Mouse (Mus musculus) midbrain, embryonic 16.5 days (tissue): ENCODE data around the gene Hist4h4. TPM values are rescaled to one million over a fixed set of nuclear protein-coding genes. Genes with fewer than 3 reads are reported as not detected.

Experiments used
- ATAC-seq: fragments of 200-750 bp; cut with Nextera tagmentation; 2 replicates; pipeline ENCODE4 v1.8.0; 2017; ENCODE audit warnings: moderate TSS enrichment
- H3K27ac ChIP-seq: fragments of 300-500 bp; sonication (generic); 2 replicates; pipeline ENCODE4 v1.5.1; 2014; ENCODE audit warnings: mild to moderate bottlenecking, low read length, mixed read lengths
- H3K27me3 ChIP-seq: fragments of 300-500 bp; sonication (generic); 2 replicates; pipeline ENCODE4 v1.6.1; 2014; ENCODE audit warnings: low read depth, low read length, mixed read lengths; ENCODE audit not compliant: control insufficient read depth, insufficient read depth
- H3K36me3 ChIP-seq: fragments of 300-500 bp; sonication (generic); 2 replicates; pipeline ENCODE4 v1.6.1; 2014; ENCODE audit warnings: mild to moderate bottlenecking, low read length, moderate library complexity, mixed read lengths; ENCODE audit not compliant: control insufficient read depth, insufficient read depth
- H3K4me1 ChIP-seq: fragments of 300-500 bp; sonication (generic); 2 replicates; pipeline ENCODE4 v1.6.1; 2014; ENCODE audit warnings: mild to moderate bottlenecking, low read length, mixed read lengths; ENCODE audit not compliant: control insufficient read depth, insufficient read depth
- H3K4me2 ChIP-seq: fragments of 300-500 bp; sonication (generic); 2 replicates; pipeline ENCODE4 v1.6.1; 2014; ENCODE audit warnings: mild to moderate bottlenecking, low read length, mixed read lengths
- H3K4me3 ChIP-seq: fragments of 300-500 bp; sonication (generic); 2 replicates; pipeline ENCODE4 v1.5.1; 2014; ENCODE audit warnings: low read depth, mild to moderate bottlenecking, low read length, moderate library complexity, mixed read lengths
- H3K9ac ChIP-seq: fragments of 300-500 bp; sonication (generic); 2 replicates; pipeline ENCODE4 v1.6.1; 2014; ENCODE audit warnings: low read depth, low read length, mixed read lengths
- H3K9me3 ChIP-seq: fragments of 300-500 bp; sonication (generic); replicated peaks from 2 replicates; pipeline ENCODE4 v1.6.1; 2014; ENCODE audit warnings: mild to moderate bottlenecking, low read length, mixed read lengths; ENCODE audit not compliant: control insufficient read depth, poor library complexity, severe bottlenecking
- WGBS: fragments of 180-500 bp; shearing (Covaris S2); extraction: QIAGEN DNeasy Blood & Tissue Kit; methylation state at CpG from one replicate; pipeline ENCODE4 v1.1.7; 2014; 5-methylcytosine and 5-hydroxymethylcytosine counted together
- polyA plus RNA-seq: library from polyadenylated mRNA; unstranded; fragments of >200 nt; fragmentation: Nextera tagmentation; extraction: Ambion mirVana; gene quantifications from 2 replicates; pipeline ENCODE4 v1.2.1, GENCODE M21; 2015

Hist4h4 gene
- polyA plus RNA-seq, 1 experiment from 2014 or later, result 0.68 TPM

GRCm38 (mm10) chr6:136809077-136809476 lies 4.9 kb upstream of the Hist4h4 start:
- Histone ChIP-seq H3K4me2 (peak overlapping the region; percentile 99), H3K27me3 (no peaks in the 10 kb centered on the region), H3K27ac (no peak overlapping the region), H3K9ac (peak overlapping the region; percentile 73), H3K36me3 (peaks cover 12% of the 10 kb centered on the region), H3K4me3 (peak overlapping the region; percentile 74), H3K9me3 (no peaks in the 10 kb centered on the region), H3K4me1 (peaks cover 19% of the 10 kb centered on the region)
- no peak for ATAC-seq
- WGBS, result 40% methylated on average over 14 of the region's 14 CpGs

GRCm38 (mm10) chr6:136808631-136809046 lies 4.4 kb upstream of the Hist4h4 start:
- H3K36me3 ChIP-seq, result peaks cover 8% of the 10 kb centered on the region; the same call in 1 of the 2 replicates
- peak; percentile 16 for ATAC-seq
- peak overlapping the region; percentile 60 for H3K27ac ChIP-seq
- H3K4me3 ChIP-seq, result peak overlapping the region; percentile 74
- WGBS, result under 1% methylated on average over 28 of the region's 28 CpGs
- peak overlapping the region; percentile 73 for H3K9ac ChIP-seq
- no peaks in the 10 kb centered on the region for H3K9me3 ChIP-seq
- H3K4me1 ChIP-seq, result peaks cover 19% of the 10 kb centered on the region
- H3K27me3 ChIP-seq, result no peaks in the 10 kb centered on the region
- peak overlapping the region; percentile 99 for H3K4me2 ChIP-seq

DNA sequence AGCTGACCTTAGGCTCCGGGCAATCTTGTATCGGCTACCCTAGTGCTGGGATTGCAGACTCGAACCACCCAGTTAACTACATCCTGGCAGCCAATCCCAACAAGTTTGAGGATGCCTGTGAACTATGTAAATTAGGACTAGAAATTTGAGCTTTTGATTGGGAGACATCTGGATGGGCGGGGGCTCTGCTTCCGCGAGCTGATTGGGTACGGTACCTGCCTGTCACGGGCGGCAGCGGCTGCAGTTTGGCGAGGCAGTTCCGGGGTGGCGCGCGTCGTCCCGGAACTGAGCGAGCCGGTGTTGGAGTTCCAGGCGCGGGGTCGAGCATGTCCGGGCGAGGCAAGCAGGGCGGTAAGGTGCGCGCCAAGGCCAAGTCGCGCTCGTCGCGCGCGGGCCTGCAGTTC lies 3.8 kb upstream of the Hist4h4 start, which contains the start of gene H2afj:
Gene H2afj (plus strand): TSS at position 231 of the 404 bp plus-strand sequence.
- Histone ChIP-seq H3K27ac (peak within 1 kb of the TSS; percentile 60), H3K36me3 (peaks cover 6% of the 10 kb centered on the region; the same call in 1 of the 2 replicates), H3K9me3 (no peaks in the 10 kb centered on the region), H3K4me3 (peak within 1 kb of the TSS; percentile 74), H3K4me1 (peaks cover 22% of the 10 kb centered on the region), H3K4me2 (peak within 1 kb of the TSS; percentile 99), H3K27me3 (no peaks in the 10 kb centered on the region), H3K9ac (peak within 1 kb of the TSS; percentile 73)
- ATAC-seq, result peak; percentile 90
- WGBS, result under 1% methylated on average over 34 of the region's 34 CpGs

DNA sequence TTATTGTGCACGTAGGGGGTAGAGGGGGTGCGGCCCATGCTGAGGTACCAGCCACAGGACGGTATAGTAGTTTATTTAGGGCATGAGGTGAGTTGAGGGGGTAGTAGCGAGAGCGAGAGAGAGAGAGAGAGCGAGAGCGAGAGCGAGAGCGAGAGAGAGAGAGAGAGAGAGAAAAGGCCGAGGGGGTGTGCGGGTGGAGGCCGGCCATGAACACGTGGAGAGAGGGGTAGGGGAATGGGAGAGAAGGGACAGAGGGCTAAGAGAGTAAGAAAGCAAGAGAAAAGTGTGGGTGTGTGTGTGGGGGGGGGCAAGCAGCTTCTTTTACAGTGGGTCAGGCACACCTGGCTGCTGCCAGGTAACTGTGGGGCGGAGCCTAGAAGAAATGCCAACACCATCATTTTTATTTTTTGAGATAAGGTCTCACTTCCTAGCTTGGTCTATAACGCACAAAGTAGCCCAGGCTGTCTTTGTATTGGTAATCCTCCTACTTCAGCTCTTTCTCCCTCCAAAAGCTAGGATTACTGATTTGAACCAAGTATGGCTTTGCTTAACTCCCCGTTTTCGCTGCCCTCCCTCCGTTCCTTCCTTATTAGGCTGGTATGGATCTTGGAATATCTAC lies 3.3 kb upstream of the Hist4h4 start:
- Histone ChIP-seq H3K4me1 (peaks cover 24% of the 10 kb centered on the region), H3K9me3 (no peaks in the 10 kb centered on the region), H3K27ac (peak overlapping the region; percentile 54), H3K4me3 (peak overlapping the region; percentile 74), H3K36me3 (peaks cover 4% of the 10 kb centered on the region; the same call in 1 of the 2 replicates), H3K27me3 (no peaks in the 10 kb centered on the region), H3K4me2 (peak overlapping the region; percentile 53), H3K9ac (no peak overlapping the region; the same call in 1 of the 2 replicates)
- peak; percentile 6 for ATAC-seq
- WGBS, result 28% methylated on average over 18 of the region's 18 CpGs

GRCm38 (mm10) chr6:136806819-136807218 lies 2.6 kb upstream of the Hist4h4 start:
- no peak overlapping the region for H3K27ac ChIP-seq
- no peak overlapping the region for H3K9ac ChIP-seq
- no peak overlapping the region for H3K4me3 ChIP-seq
- peaks cover 4% of the 10 kb centered on the region; the same call in 1 of the 2 replicates for H3K36me3 ChIP-seq
- H3K4me1 ChIP-seq, result peaks cover 24% of the 10 kb centered on the region
- H3K9me3 ChIP-seq, result no peaks in the 10 kb centered on the region
- WGBS, result 64% methylated on average over 5 of the region's 5 CpGs
- H3K4me2 ChIP-seq, result no peak overlapping the region
- H3K27me3 ChIP-seq, result no peaks in the 10 kb centered on the region
- ATAC-seq, result no peak

- no peaks in the 10 kb centered on the region for H3K9me3 ChIP-seq
- H3K4me3 ChIP-seq, result no peak overlapping the region
- no peak for ATAC-seq
- 90% methylated on average over 1 of the region's 1 CpGs for WGBS
- H3K4me2 ChIP-seq, result no peak overlapping the region
- H3K27ac ChIP-seq, result no peak overlapping the region
- H3K9ac ChIP-seq, result no peak overlapping the region
- H3K4me1 ChIP-seq, result peaks cover 24% of the 10 kb centered on the region
- H3K36me3 ChIP-seq, result no peaks in the 10 kb centered on the region
- H3K27me3 ChIP-seq, result no peaks in the 10 kb centered on the region
Measured at GRCm38 (mm10) chr6:136805409-136805775, 1.2 kb upstream of the Hist4h4 start.

DNA sequence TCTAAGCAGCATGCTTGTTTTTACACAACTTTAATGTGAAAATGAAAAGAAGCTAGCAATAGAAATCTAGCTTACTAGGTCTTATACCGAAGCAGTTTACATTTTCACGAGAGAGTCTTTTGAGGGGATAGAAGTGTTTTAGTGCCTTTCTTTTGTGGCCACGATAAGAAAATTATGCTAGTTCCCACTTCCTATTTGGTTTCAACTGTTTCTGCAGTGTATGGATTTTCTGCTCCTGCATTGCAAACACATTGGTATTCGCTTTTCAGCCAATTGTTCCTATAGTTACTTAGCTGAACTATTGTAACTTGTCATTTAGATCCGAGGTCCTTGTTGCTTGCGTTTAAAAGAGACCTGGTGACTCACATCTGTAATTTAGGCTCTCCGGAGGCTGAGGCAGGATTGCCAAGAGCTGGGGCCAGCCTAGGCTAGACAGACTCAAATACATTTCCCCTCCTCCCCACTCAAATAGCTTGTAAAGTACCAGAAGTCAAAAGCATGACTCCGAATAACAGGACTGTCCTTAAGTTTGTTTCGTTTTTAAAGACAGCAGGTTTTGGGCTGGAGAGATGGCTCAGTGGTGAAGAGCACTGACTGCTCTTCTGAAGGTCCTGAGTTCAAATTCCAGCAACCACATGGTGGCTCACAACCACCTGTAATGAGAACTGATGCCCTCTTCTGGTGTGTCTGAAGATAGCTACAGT lies 642 bp upstream of the Hist4h4 start:
- no peak for ATAC-seq
- H3K4me1 ChIP-seq, result peaks cover 24% of the 10 kb centered on the region
- 33% methylated on average over 9 of the region's 9 CpGs for WGBS
- H3K4me3 ChIP-seq, result peak overlapping the region; percentile 82
- H3K9ac ChIP-seq, result peak overlapping the region; percentile 98
- H3K4me2 ChIP-seq, result peak overlapping the region; percentile 69
- no peaks in the 10 kb centered on the region for H3K9me3 ChIP-seq
- H3K36me3 ChIP-seq, result no peaks in the 10 kb centered on the region
- H3K27ac ChIP-seq, result peak overlapping the region; percentile 100
- H3K27me3 ChIP-seq, result no peaks in the 10 kb centered on the region

DNA sequence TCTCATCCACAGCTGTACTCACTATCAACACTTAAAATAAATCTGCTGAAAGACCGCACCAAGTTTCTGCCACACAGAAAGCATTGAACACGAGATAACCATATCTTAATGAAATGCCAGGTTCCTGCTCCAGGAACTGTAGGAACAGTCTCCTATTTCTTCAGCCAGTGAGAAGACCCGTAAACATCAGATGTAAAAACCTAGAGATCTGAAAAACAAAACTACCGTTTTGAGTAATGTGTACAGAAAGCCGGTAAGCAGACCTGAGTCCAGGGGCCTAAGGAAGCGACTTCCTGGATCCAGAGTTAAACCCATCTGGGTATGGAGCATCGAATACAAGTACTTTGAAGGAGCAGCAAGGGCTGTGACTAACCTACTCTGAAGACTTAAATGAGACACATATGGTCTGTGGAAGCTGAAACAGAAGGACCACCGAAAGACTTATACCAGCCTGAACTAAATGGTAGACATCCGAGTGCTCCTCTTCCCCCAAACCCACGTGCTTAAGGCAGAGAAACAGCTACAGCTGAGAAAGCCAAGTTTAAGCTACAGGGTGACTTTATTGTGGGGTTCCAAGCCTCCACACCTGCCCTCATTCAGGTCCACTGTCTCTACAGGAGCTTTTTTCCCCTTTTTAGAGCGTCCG lies 999 bp downstream of the Hist4h4 start:
- H3K4me1 ChIP-seq, result peaks cover 13% of the 10 kb centered on the region
- H3K4me3 ChIP-seq, result peak overlapping the region; percentile 82
- no peaks in the 10 kb centered on the region for H3K9me3 ChIP-seq
- peak overlapping the region; percentile 100 for H3K27ac ChIP-seq
- WGBS, result 24% methylated on average over 12 of the region's 12 CpGs
- 0 out of 2 replicates have a peak, but pooled peaks have one; percentile 0 for ATAC-seq
- H3K27me3 ChIP-seq, result no peaks in the 10 kb centered on the region
- H3K4me2 ChIP-seq, result peak overlapping the region; percentile 69
- peak overlapping the region; percentile 37; the same call in 1 of the 2 replicates for H3K9ac ChIP-seq
- no peaks in the 10 kb centered on the region for H3K36me3 ChIP-seq
